8 mouse cellular contexts compared by ENCODE assay signal in the genomic region with DNA sequence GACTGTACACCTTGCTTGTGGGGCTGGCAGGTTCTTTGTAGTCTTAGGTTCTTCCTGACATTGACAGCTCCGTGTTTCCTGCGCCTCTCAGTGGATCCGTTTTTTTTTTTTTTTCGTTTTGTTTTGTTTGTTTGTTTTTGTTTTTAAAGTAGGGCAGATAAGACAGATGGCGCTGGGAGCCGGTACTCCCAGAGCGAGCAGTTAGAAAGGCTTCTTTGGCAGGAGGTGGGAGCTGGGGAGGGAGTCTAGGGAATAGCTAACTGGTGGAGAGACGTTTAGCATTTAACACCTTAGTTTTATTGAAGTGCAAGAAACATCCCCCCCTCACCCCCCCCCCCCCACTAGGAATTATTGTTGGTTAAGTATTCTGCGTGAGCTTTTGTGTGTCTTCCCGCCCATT. TPM values are rescaled to one million over a fixed set of nuclear protein-coding genes. Genes with fewer than 3 reads are reported as not detected.
DNase-seq lines count a peak whose midpoint lies in the region; ATAC-seq and TF ChIP-seq lines count a peak whose summit lies in the region.

No protein-coding gene starts in this region.

- 0% methylated on average over 10 of the region's 10 CpGs for WGBS in hindbrain, embryonic 11.5 days
- 0% methylated on average over 10 of the region's 10 CpGs for WGBS in midbrain, embryonic 15.5 days

- H3K36me3 ChIP-seq in hindbrain, embryonic 11.5 days (ENCODE audit: control insufficient read depth, insufficient read depth, low read length) = no peaks in the 10 kb centered on the region
- H3K36me3 ChIP-seq in midbrain, embryonic 15.5 days (replicated peaks) = no peaks in the 10 kb centered on the region

- H3K9ac ChIP-seq in hindbrain, embryonic 11.5 days (ENCODE audit: low read depth, low read length) = peak overlapping the region; percentile 85
- peak overlapping the region; percentile 62 for H3K9ac ChIP-seq in midbrain, embryonic 15.5 days

- H3K27ac ChIP-seq in layer of hippocampus, adult 2 months = peak overlapping the region; percentile 85
- H3K27ac ChIP-seq in brown adipose tissue, adult 24 weeks (replicated peaks; ENCODE audit: low read depth, low read length) = no peak overlapping the region
- peak overlapping the region; percentile 81 for H3K27ac ChIP-seq in hindbrain, embryonic 11.5 days (ENCODE audit: low read depth, low read length)
- peak overlapping the region; percentile 80 for H3K27ac ChIP-seq in midbrain, embryonic 15.5 days

- H3K4me1 ChIP-seq in brown adipose tissue, adult 24 weeks (ENCODE audit: control insufficient read depth, insufficient read depth, insufficient read length, low read length) = no peaks in the 10 kb centered on the region
- H3K4me1 ChIP-seq in hindbrain, embryonic 11.5 days (replicated peaks; ENCODE audit: control insufficient read depth, insufficient read depth, low read length) = no peaks in the 10 kb centered on the region
- peaks cover 27% of the 10 kb centered on the region for H3K4me1 ChIP-seq in midbrain, embryonic 15.5 days

- TF ChIP-seq CTCF in layer of hippocampus, adult 2 months (conservative IDR thresholded peaks at IDR 0.05) = no peak

- H3K4me2 ChIP-seq in hindbrain, embryonic 11.5 days (replicated peaks; ENCODE audit: low read depth, low read length) = peak overlapping the region; percentile 57
- H3K4me2 ChIP-seq in midbrain, embryonic 15.5 days = peak overlapping the region; percentile 71

- no peak for DNase-seq in layer of hippocampus, adult 2 months (ENCODE audit: low spot score in 2 of 2)
- DNase-seq in layer of hippocampus, adult 9-11 months = no peak
- no peak for DNase-seq in hindbrain, embryonic 11.5 days (ENCODE audit: low spot score)
- DNase-seq in T-cell, adult 2 months (ENCODE audit: low spot score) = no peak
- no peak for DNase-seq in cerebellum, adult 8-10 months
- no peak for DNase-seq in layer of hippocampus, postnatal 36 days

- ATAC-seq in hindbrain, embryonic 11.5 days (ENCODE audit: low FRiP score) = no peak
- ATAC-seq in midbrain, embryonic 15.5 days (replicated peaks) = peak; percentile 41; the same call in 1 of the 2 replicates

- H3K9me3 ChIP-seq in hindbrain, embryonic 11.5 days (ENCODE audit: control insufficient read depth, low read length) = no peaks in the 10 kb centered on the region
- no peaks in the 10 kb centered on the region for H3K9me3 ChIP-seq in midbrain, embryonic 15.5 days

- peak overlapping the region; percentile 95 for H3K4me3 ChIP-seq in layer of hippocampus, adult 2 months
- H3K4me3 ChIP-seq in brown adipose tissue, adult 24 weeks (ENCODE audit: insufficient read depth, low read depth, low read length) = peak overlapping the region; percentile 81
- H3K4me3 ChIP-seq in hindbrain, embryonic 11.5 days (ENCODE audit: low read depth, low read length) = peak overlapping the region; percentile 66
- H3K4me3 ChIP-seq in midbrain, embryonic 15.5 days = peak overlapping the region; percentile 63

- no peaks in the 10 kb centered on the region for H3K27me3 ChIP-seq in hindbrain, embryonic 11.5 days (ENCODE audit: control insufficient read depth, insufficient read depth, low read length)
- no peaks in the 10 kb centered on the region for H3K27me3 ChIP-seq in midbrain, embryonic 15.5 days (replicated peaks)

RNA-seq across cellular contexts. Expression of gene Alms1, which starts 0.8 kb away (rescaled TPM):
- 1 to 10 TPM; 6.5 to 8.2 TPM for total RNA-seq in layer of hippocampus, adult 2 months (2021)
- polyA plus RNA-seq in brown adipose tissue, adult 24 weeks (2012; ENCODE audit: insufficient read depth, insufficient read length, missing spikeins) = 0.59 and 0.71 TPM in 2 replicates
- 7.8 and 10.4 TPM in 2 replicates for polyA plus RNA-seq in hindbrain, embryonic 11.5 days (2014; fragmentation: Nextera tagmentation; extraction: Ambion mirVana)
- polyA plus RNA-seq in midbrain, embryonic 15.5 days (2015; fragmentation: Nextera tagmentation; extraction: Ambion mirVana) = 5.2 and 5.9 TPM in 2 replicates
- total RNA-seq in layer of hippocampus, postnatal 36 days (2021) = 1 to 10 TPM; 6.9 to 7.8 TPM
